Comparison of ENCODE assay signal across 8 mouse cellular contexts in genomic region chr12:110380831-110381750, GRCm38 (mm10).
DNase-seq lines count a peak whose midpoint lies in the region; ATAC-seq lines count a peak whose summit lies in the region.

No protein-coding gene starts in this region.

- H3K9ac ChIP-seq in forebrain, embryonic 16.5 days (replicated peaks; ENCODE audit: low read depth, low read length) = no peak overlapping the region
- no peak overlapping the region for H3K9ac ChIP-seq in neural tube, embryonic 15.5 days (replicated peaks)

- 49% methylated on average over 25 of the region's 25 CpGs for WGBS in heart, embryonic 10.5 days
- WGBS in forebrain, embryonic 16.5 days = 82% methylated on average over 25 of the region's 25 CpGs
- WGBS in neural tube, embryonic 15.5 days = 83% methylated on average over 25 of the region's 25 CpGs

- no peaks in the 10 kb centered on the region for H3K36me3 ChIP-seq in heart, embryonic 10.5 days
- H3K36me3 ChIP-seq in forebrain, embryonic 16.5 days (ENCODE audit: control insufficient read depth, insufficient read depth) = no peaks in the 10 kb centered on the region
- no peaks in the 10 kb centered on the region for H3K36me3 ChIP-seq in neural tube, embryonic 15.5 days

- peak; percentile 80 for DNase-seq in heart, embryonic 10.5 days (ENCODE audit: low spot score)
- DNase-seq in heart, adult 9 months (ENCODE audit: low spot score in 2 of 2) = no peak
- peak; percentile 48 to 53 for DNase-seq in urinary bladder, adult 18-20 months (ENCODE audit: low spot score in 2 of 2)
- no peak for DNase-seq in urinary bladder, adult 2 months (ENCODE audit: low spot score)
- DNase-seq in heart, postnatal 10 days = peak; percentile 33 to 44
- DNase-seq in urinary bladder, postnatal 25 days (ENCODE audit: low spot score) = peak; percentile 51

- intact Hi-C loops in heart, postnatal 10 days (cut with DNase I) = no loop called here

- H3K9me3 ChIP-seq in heart, embryonic 10.5 days = no peaks in the 10 kb centered on the region
- no peaks in the 10 kb centered on the region for H3K9me3 ChIP-seq in forebrain, embryonic 16.5 days (ENCODE audit: control insufficient read depth, low read length)
- H3K9me3 ChIP-seq in neural tube, embryonic 15.5 days (replicated peaks) = no peaks in the 10 kb centered on the region

- peaks cover 7% of the 10 kb centered on the region for H3K4me1 ChIP-seq in heart, embryonic 10.5 days
- peaks cover 18% of the 10 kb centered on the region for H3K4me1 ChIP-seq in forebrain, embryonic 16.5 days (replicated peaks; ENCODE audit: control insufficient read depth, insufficient read depth, low read length)
- peaks cover 20% of the 10 kb centered on the region for H3K4me1 ChIP-seq in neural tube, embryonic 15.5 days

- ATAC-seq in forebrain, embryonic 16.5 days = no peak
- ATAC-seq in neural tube, embryonic 15.5 days (ENCODE audit: low FRiP score) = no peak

- peaks cover 30% of the 10 kb centered on the region for H3K27me3 ChIP-seq in heart, embryonic 10.5 days (ENCODE audit: insufficient read depth, poor library complexity, severe bottlenecking)
- H3K27me3 ChIP-seq in forebrain, embryonic 16.5 days (replicated peaks; ENCODE audit: control insufficient read depth, insufficient read depth, low read length) = no peaks in the 10 kb centered on the region
- no peaks in the 10 kb centered on the region for H3K27me3 ChIP-seq in neural tube, embryonic 15.5 days (replicated peaks)

- peak overlapping the region; percentile 50 for H3K27ac ChIP-seq in heart, embryonic 10.5 days
- H3K27ac ChIP-seq in forebrain, embryonic 16.5 days (ENCODE audit: low read length) = no peak overlapping the region
- no peak overlapping the region for H3K27ac ChIP-seq in neural tube, embryonic 15.5 days (replicated peaks)

- no peak overlapping the region for H3K4me3 ChIP-seq in heart, embryonic 10.5 days
- no peak overlapping the region for H3K4me3 ChIP-seq in forebrain, embryonic 16.5 days (replicated peaks; ENCODE audit: low read length)
- H3K4me3 ChIP-seq in neural tube, embryonic 15.5 days (replicated peaks) = no peak overlapping the region

- H3K4me2 ChIP-seq in forebrain, embryonic 16.5 days (ENCODE audit: low read length) = no peak overlapping the region
- no peak overlapping the region for H3K4me2 ChIP-seq in neural tube, embryonic 15.5 days

Comparison
In these comparisons a context has a peak if more than half of its experiments do, and no peak if none do; other contexts are left out.
1. DNase-seq: peak in heart, embryonic 10.5 days (single experiment), urinary bladder, adult 18-20 months (2 of 2), heart, postnatal 10 days (2 of 2) and urinary bladder, postnatal 25 days (single experiment); none in heart, adult 9 months (0 of 2) and urinary bladder, adult 2 months (single experiment).